Mouse (Mus musculus) brain, embryonic 14.5 days (tissue): ENCODE results near the gene Cnih3.

Experiments used
- CTCF ChIP-seq: fragments of 200-500 bp; IDR thresholded peaks from 2 replicates; pipeline ENCODE4 v1.5.1; 2012; ENCODE audit warnings: inconsistent platforms, mild to moderate bottlenecking, moderate library complexity, borderline replicate concordance; ENCODE audit not compliant: insufficient read depth, insufficient read length; ENCODE audit errors: extremely low read depth
- POLR2A ChIP-seq: fragments of 200-500 bp; IDR thresholded peaks from 2 replicates; pipeline ENCODE4 v1.6.1; 2012; ENCODE audit warnings: mild to moderate bottlenecking, inconsistent platforms, borderline replicate concordance; ENCODE audit not compliant: poor library complexity, insufficient read depth, insufficient read length, severe bottlenecking; ENCODE audit errors: extremely low read depth

GRCm38 (mm10) chr1:181460283-181460682 is 107.9 kb downstream of the Cnih3 start:
- no peak for TF ChIP-seq CTCF
- TF ChIP-seq POLR2A, result no peak
